Mouse (Mus musculus) layer of hippocampus, adult 2 months (tissue): Measurements from ENCODE around the gene Zswim1. TPM values are rescaled to one million over a fixed set of nuclear protein-coding genes. Genes with fewer than 3 reads are reported as not detected.
A peak's percentile ranks its signal among the peaks of the same experiment; 100 is the strongest.

Source experiments
- DNase-seq, 2 experiments: peaks; one replicate each; pipeline ENCODE4 v3.0.0; 2022; ENCODE audit warnings: low spot score in 2 of 2
- H3K27ac ChIP-seq: fragments of 200-600 bp; 2 replicates; pipeline ENCODE4 v1.8.1; 2022
- H3K4me3 ChIP-seq: fragments of 200-600 bp; 2 replicates; pipeline ENCODE4 v1.8.1; 2022; ENCODE audit warnings: mild to moderate bottlenecking
- CTCF ChIP-seq: fragments of 200-600 bp; conservative IDR thresholded peaks from 2 replicates; pipeline ENCODE4 v1.8.1; 2022; ENCODE audit warnings: antibody characterized with exemption, mild to moderate bottlenecking, moderate library complexity
- total RNA-seq, 2 experiments: library from RNA; stranded (reverse); gene quantifications; 2 replicates each; pipeline ENCODE4 v1.2.3; 2021

Gene Zswim1
- total RNA-seq, 2 experiments from 2014 or later: 23.6 to 25.2 TPM

DNA sequence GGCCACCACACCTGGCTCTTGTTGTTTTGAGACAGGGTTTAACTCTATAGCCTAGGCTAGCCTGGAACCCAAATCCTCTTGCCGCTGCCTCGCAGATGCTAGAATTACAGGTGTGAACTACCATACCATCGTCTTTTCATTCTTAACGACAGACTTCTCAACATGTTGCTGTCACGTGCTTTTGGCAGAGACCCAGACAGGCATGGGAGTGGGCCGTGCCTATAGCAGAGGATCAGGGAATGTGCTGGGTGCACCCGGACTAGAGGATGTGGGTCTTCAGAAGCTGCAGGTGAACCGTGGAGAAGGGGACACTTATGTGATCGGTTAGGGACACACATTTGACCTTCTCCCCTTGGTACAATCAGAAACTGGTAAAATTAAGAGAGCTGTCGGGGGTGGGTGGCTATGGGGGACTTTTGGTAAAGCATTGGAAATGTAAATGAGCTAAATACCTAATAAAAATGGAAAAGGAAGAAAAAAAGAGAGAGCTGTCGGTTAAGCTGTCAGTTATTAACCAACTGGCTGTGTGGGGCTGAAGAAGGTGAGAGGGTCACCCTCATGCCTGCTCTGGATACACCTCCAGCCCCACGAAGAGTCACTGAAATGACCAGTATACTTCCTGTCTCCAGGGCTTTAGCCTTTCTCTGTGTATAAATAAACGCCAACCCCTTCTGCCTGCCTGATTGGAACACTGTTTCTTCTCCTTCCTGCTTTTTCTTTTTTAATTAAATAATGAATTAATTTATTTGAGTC is 22.1 kb upstream of the Zswim1 start:
- TF ChIP-seq CTCF: no peak
- no peak for DNase-seq
- Histone ChIP-seq H3K4me3 (no peak overlapping the region), H3K27ac (no peak overlapping the region)

DNA sequence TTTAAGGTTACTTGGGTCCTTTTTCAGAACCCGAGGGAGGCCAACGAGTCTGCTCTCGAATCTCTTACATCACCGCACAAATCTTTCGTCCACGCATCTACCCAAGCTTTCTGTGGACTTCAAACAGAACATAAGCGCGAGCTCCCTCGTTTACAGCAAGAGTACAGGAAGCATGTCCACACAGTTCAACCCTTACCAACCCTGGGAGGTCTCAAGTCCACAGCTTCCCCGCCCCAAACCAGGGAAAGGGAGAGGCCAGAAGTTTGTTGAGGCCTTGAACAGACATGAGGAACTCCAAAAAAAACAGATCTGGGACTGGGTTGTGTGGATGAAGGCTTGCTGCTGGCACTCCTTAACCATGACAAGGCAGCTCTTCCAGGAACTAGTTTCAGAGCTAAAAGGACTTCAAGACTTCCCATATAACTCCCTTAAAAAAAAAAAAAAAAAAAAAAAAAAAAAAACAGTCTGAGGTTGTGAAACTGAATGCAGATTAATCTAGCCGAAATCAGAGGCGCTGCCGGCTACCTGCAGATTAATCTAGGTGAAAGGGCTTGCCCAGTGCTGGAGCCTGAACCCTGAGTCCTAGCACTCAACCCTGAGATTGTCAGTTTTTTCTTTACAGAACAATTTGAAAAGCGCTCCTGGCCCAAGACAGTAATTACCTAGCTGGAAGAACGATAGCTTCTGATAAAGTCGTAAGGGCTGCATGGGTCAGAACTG is 19.1 kb upstream of the Zswim1 start:
- Histone ChIP-seq H3K4me3 (peak overlapping the region; percentile 100), H3K27ac (no peak overlapping the region)
- TF ChIP-seq CTCF: no peak
- no peak for DNase-seq

DNA sequence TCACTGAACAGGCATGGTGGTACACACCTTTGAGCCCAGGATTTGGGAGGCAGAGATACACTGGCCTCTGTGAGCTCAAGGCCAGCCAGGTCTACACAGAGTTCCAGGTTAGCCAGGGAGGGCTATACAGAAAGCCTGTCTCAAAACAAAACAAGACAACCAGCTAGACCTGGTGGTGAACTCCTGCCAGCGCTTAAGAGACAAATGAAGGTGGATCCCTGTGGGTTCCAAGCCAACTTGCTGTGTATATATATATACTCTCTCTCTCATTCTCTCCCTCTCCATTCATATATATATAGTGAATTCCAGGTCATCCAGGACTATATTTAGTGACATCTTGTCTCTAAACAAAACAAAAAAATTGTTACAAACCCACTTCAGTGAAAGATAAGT is 18.6 kb upstream of the Zswim1 start:
- no peak for DNase-seq
- no peak overlapping the region; the same call in 1 of the 2 replicates for H3K27ac ChIP-seq
- TF ChIP-seq CTCF: no peak
- H3K4me3 ChIP-seq: peak overlapping the region; percentile 100

DNA sequence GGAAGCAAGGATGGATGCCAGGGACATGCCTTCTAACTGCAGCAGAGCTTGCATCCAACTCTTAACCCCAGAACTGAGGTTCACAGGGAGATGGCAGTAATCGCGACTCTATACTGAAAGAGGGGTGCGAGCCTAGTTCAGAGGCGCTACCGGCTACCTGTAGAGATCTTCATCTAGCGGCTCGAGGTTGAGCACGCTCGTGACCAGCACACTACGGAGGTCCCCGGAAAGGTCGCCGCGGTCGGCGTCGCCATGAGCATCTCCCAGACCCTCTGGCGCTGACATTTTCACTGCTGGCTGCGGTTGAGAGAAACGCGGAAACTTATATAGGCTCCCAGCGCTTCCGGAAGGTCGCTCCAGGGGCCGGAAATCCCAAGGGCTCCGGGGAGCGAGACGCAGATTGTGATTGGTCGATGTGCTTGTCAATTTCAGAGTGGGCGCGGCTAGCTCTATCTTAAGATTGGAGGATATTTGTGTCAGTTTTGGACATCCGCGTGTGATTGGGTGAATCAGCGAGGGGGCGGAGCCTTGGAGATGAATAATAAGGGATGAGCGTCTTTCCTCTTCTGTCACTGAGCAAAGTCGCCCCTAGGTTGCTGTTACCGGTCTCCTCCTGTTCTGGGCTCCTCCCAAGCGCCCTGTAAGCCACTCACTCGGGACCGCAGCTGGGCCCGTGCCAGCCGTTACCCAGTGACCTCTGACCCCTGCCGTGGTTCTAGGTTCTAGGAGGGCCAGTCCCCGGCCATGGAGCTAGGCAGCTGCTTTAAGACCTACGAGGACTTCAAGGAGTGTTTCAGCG is 17.8 kb upstream of the Zswim1 start, which contains the start of the genes Acot8 and Zswim3:
TSS of gene Acot8 (minus strand) at position 350 of the 799 bp plus-strand sequence.
TSS of gene Zswim3 (plus strand) at position 566 of the 799 bp plus-strand sequence.
- no peak for TF ChIP-seq CTCF
- DNase-seq: peak; percentile 98
- Histone ChIP-seq H3K27ac (peak within 1 kb of the TSS; percentile 91), H3K4me3 (peak within 1 kb of the TSS; percentile 100)

DNA sequence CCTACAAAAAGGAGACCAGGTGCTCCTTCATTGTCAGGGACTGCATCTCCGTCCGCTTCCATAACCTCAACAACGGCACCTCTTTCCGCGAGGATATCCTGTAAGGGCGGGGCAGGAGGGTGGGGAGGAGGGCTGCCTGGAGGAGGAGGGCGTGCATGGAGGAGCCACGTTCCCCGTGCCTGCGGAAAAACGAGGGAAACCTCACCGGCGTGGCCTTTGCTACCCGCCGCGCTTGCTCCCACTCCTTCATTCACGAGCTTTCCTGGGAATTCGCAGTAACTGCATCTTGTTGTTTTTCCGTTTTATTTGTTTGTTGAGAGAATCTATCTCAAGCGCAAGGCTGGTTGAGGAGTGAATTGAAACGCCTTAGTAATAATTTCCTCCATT is 17.2 kb upstream of the Zswim1 start:
- H3K4me3 ChIP-seq: peak overlapping the region; percentile 100
- TF ChIP-seq CTCF: no peak
- H3K27ac ChIP-seq: peak overlapping the region; percentile 91
- no peak for DNase-seq

DNA sequence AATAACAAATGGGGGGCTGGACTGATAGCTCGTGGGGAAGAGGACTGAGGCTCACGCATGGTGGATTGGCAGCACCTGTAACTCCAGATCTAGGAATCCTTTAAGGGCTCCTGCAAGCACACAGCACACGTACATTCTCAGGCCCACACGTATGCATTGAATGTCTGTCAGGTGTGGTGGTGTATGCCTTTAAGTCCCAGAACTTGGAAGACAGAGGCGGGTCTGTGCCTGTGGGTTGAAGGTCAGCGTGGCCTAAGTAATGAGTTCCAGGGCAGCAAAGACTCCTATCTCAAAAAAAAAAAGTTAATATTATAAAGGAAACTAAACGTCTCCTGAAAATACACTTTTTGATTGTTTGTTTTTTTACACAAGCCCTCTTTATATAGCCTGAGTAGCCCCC is 15.9 kb upstream of the Zswim1 start:
- no peak for TF ChIP-seq CTCF
- no peak overlapping the region for H3K4me3 ChIP-seq
- no peak for DNase-seq
- no peak overlapping the region for H3K27ac ChIP-seq

DNA sequence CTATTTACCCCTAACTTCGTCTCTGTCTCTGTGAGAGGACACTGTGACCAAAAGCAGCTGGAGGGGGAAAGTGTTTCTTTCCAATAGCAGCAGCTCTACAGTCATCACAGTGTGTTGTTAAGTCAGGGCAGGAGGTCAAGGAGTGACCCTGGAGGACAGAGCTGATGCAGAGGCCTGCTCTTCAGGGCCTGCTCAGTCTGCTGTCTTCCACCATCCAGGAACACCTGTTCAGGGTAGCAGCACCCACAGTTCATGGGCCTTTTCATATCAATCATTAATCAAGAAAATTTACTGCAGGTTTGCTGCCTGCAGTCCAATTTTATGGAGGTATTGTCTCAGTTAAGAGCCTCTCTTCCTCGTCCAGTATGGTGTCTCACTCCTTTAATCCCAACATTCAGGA is 8.9 kb upstream of the Zswim1 start:
- TF ChIP-seq CTCF: no peak
- no peak overlapping the region for H3K4me3 ChIP-seq
- no peak for DNase-seq
- no peak overlapping the region for H3K27ac ChIP-seq

DNA sequence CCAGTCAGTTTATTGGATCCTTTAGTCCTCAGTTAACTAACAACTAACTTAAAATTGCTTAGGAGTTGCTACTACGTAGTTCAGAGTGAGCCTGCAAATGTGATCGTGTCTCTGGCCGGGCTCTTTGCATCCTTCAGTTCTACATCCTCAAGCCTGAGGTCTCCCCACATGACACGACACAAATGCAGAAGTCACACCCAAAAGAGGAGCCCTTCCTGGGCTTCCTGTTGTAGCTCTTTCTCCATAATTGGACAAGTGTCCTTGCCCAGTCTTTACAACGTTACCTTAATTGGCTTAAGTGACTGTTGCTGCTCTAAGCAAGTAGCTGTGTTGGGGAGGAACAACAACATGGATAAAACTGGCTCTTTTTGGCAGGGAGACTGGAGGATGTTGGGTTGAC is 7.1 kb upstream of the Zswim1 start:
- no peak overlapping the region for H3K4me3 ChIP-seq
- no peak for DNase-seq
- no peak overlapping the region for H3K27ac ChIP-seq
- no peak for TF ChIP-seq CTCF

DNA sequence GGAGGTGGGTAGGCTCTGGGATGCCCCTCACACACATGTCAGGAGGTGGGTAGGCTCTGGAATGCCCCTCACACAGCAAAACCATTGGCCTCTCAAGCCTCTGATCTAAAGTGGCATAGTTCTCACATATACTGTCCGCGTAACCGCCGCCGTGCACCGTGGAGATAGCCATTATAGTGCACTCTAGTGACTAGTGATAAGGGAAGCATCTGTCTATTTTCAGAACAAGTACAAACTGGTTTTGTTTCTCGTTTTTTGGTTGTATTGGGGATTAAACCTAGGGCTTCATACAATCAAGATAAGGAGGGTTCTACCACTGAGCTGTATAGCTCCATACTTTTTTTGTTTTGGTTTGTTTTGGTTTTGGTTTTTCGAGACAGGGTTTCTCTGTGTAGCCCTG is 6.7 kb upstream of the Zswim1 start:
- no peak overlapping the region for H3K4me3 ChIP-seq
- TF ChIP-seq CTCF: no peak
- H3K27ac ChIP-seq: no peak overlapping the region
- no peak for DNase-seq

DNA sequence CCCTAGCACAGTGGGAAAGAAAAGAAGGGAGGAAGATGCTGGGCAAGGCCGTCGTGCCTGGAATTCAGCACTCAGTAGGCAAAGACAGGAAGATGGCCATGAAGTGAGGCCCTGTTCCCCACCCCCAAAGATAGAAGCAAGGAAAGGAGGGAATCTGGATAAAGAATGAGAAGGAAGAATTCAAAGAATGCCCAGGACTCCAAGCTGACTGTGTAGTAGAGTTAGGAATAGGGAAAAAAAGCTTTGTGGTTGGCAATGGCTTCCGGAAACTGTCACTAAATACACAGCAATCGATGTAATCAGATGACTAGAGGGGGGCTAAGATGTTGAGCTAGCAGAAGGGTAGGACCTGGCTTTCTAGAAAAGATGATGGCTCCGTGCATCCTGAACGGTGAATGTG is 5.3 kb upstream of the Zswim1 start:
- no peak for TF ChIP-seq CTCF
- Histone ChIP-seq H3K27ac (no peak overlapping the region), H3K4me3 (no peak overlapping the region)
- DNase-seq: no peak

DNA sequence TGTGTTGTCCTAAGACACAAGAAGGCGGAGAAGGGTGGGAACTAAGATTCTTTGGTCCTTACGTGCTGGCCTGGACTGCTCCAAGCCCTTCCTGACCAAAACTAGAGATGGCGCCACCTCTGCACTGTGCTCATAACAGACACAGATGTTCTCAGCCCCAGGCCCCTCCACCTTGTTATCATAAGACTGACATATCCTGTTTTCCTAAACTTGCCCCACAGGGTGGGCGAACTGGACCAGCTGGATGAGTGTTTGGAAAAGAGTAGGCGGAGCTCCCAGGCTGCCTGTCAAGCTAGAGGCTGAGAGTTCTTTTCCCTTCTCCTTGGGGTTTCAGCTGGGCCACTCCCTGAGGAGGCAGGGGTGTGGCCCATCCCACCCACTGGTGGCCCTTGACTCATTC is 4.8 kb upstream of the Zswim1 start:
- no peak overlapping the region for H3K4me3 ChIP-seq
- 0 out of 2 replicates have a peak, but pooled peaks have one; percentile 7 for TF ChIP-seq CTCF
- H3K27ac ChIP-seq: no peak overlapping the region
- DNase-seq: no peak

DNA sequence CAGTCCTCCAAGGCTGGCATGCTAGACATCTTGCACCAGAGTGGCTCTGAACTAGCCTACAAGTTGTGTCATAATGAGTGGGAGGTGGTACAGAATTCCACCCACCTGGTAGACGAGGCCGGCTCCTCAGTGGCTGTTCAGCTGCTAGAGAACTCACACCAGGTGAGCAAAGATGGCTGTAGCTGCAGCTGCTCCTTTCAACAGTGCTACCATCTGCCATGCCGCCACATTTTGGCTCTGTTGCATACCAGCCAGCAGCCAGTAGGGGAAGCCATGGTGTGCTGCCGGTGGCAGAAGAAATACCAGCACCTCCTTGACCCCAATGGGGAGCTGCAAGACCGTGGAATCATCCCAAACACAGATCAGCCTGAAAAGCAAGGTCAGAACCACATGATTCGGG is 1.4 kb upstream of the Zswim1 start:
- no peak for DNase-seq
- TF ChIP-seq CTCF: 0 out of 2 replicates have a peak, but pooled peaks have one; percentile 20
- H3K27ac ChIP-seq: no peak overlapping the region
- H3K4me3 ChIP-seq: no peak overlapping the region

DNA sequence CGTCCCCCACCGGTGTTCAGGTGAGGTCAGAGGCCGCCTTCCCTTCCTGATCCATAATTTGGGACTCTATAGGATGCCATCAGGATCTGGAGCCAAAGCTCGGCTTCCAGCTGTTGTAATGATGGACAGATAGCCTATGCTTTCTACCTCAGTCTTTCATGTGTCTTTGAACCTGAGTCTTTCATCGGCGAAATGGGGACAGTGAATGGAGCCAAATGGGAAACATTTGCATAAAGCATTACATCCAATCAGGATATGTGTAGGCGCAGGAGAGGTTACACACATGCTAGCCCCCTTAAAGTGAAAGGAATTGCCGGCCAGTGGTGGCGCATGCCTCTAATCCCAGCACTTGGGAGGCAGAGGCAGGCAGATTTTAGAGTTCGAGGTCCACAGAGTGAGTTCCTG is 697 bp downstream of the Zswim1 start:
- H3K27ac ChIP-seq: peak overlapping the region; percentile 94
- peak overlapping the region; percentile 63 for H3K4me3 ChIP-seq
- peak in 1 of 2 experiments; percentile 29 for DNase-seq
- TF ChIP-seq CTCF: peak; percentile 45
